Mouse (Mus musculus) kidney, adult 8-10 months (tissue): ENCODE measurements around the gene R3hdm4.

Source experiments
- DNase-seq, 2 experiments: peaks; one replicate each; pipeline ENCODE4 v3.0.0; 2022

The R3hdm4 gene

DNA sequence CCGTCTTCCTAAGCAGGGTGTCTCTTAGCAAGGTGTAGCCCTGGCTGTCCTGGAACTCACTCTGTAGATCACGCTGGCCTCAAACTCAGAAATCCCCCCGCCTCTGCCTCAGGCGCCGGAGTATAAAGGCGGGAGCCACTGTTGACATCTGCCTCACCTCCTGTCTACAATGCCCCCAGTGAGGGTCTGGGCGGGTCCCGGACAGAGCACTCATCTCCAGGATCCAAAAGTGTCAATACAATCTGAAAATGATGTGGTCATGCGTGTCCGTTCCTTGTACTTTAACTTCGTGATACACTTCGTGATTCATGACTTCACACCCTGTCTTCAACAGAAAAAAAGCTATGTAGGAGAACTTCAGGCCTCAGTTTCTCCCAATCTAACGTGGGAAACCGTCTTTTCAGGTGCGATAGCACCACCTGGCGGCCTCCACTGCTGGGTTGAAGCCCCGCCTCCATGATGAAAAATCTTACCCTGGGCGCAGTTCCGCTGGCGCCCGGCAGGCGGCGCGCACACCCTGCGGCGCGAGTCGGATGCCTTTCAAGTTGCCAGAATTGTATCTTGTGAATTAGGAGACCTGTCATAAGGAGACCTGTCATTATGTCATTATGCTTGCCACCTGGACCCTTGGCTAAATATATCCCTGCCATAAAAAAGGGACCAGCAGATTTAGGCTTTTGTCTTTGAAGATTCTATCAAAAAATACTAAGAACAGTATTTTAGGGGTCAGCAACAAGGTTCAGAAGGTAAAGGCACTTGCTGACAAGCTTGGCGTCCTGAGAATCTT is 4.2 kb upstream of the R3hdm4 start:
- peak; percentile 86 to 95 for DNase-seq

DNA sequence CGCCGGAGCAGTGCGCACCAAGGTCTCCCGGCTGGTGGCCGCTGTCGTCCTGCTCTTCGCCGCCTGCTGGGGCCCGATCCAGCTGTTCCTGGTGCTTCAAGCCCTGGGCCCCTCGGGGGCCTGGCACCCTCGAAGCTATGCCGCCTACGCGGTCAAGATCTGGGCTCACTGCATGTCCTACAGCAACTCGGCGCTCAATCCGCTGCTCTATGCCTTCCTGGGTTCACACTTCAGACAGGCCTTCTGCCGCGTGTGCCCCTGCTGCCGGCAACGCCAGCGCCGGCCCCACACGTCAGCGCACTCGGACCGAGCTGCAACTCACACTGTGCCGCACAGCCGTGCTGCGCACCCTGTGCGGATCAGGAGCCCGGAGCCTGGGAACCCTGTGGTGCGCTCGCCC is 564 bp upstream of the R3hdm4 start:
- DNase-seq = no peak

DNA sequence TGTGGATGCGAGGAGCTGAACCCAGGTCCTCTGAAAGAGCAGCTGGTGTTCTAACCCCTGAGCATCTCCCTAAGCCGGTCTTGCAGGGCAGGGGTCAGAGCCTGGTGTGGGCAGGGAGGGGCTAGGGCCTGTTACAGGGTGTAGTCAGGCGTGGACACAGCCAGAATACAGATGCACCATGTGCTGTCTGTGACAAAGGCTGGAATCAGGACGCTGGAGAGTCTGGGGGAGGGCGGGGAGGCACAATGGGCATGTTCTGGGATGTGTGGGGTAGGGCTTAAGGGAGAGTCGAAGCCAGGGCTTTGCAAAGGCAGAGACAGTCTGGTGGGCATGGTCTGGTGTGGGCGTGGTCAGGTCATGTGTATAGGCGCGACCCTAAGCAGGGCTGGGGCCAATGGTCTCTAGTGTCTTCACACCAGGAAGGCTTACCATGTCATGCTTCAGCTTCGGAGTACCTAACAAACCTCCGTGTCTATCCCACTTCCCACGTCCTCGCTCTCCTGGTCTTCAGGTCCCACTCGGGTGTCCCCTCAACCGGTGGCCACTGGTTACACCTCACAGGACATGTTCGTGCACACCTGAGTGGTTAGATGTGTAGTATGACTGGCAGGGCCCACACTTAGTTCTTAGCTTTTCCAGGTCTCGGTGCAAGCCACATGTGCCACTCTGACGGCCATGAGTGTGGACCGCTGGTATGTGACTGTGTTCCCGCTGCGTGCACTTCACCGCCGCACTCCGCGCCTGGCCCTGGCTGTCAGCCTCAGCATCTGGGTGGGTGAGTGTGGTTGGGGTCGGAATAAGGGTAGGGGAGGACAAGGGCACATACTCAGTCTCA is 735 bp downstream of the R3hdm4 start:
- no peak for DNase-seq

DNA sequence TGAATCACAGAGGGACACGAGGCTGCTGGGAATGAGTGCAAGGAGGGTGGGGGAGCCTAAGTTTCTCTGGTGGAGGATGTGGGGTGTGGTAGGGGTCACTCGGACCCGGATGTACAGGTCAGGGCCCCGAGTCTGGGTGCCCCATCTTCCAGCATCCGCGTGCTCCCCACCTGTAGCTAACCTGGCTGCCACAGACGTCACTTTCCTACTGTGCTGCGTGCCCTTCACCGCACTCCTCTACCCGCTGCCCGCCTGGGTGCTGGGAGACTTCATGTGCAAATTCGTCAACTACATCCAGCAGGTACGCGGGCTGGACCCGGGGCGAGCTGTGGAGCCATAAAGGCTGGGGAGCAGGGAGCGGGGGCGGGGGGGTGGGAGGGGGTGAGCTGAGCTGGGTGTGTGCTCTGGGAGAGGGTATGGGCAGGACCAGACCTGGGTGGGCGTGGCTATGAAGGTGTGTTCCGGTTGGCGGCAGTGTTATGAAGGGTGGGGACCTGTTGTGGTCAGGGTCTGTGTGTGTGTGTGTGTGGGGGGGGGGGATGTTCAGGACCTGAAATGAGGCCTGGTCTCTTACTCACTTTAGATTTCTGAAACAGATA is 1.7 kb downstream of the R3hdm4 start:
- no peak for DNase-seq

DNA sequence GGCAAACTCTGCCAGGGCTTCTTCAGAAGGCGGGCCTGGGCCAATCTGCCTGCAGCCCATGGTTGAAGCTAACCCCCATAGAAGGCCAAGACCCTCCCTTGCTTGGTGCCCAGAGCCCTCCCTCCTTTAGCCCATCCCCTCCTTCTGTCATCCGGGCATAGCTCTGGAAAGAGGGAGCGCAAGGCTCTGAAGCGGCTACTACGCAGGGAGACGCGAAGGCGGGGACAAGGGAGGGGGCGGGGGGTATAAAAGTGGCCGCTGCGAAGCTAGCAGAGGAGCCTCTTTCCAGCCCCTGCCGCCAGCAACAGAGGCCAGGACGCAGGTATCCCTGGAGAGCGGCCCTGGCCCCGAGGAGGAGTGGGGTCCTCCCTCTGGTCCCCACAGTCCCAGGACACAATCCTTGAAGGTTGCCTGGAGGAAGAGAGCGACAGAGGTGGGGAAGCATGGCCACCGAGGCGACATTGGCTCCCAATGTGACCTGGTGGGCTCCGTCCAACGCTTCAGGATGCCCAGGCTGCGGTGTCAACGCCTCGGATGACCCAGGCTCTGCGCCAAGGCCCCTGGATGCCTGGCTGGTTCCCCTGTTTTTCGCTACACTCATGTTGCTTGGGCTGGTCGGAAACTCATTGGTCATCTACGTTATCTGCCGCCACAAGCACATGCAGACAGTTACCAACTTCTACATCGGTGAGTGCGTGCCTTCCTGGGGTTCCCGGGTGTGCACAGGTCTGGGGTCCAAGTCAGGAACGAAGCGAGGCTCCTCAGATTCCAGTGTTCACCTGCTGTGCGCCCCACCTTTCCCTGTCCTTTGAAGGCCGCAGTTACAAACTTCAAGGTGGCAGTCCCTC is 2.6 kb downstream of the R3hdm4 start:
- no peak for DNase-seq

DNA sequence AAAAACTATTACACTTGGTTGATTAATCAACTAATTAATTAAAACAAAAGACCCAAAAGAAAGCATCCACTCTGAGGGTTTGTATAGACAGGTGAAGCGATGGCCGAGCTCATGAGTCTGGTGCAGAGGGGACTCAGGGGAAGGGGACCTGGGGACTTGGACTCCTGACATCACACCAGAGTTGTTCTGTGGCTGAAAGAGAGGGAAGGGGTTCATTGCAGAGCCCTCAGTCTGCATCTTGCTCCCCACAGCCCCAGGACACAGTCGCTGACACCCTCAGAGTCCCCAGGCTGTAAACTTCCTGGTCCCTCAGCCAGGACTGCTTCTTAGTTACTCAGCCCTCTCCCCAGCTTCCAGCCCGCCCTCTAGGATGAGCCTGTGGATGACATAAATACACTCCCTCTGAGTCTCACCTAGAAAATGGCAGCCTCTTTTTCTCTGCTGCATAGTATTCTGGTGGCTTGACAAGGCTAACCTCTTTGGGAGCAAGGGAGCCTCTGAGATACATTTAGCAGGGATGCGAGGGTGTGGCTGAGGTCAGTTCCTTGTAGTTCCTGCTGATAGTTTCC is 3.4 kb downstream of the R3hdm4 start:
- no peak for DNase-seq

DNA sequence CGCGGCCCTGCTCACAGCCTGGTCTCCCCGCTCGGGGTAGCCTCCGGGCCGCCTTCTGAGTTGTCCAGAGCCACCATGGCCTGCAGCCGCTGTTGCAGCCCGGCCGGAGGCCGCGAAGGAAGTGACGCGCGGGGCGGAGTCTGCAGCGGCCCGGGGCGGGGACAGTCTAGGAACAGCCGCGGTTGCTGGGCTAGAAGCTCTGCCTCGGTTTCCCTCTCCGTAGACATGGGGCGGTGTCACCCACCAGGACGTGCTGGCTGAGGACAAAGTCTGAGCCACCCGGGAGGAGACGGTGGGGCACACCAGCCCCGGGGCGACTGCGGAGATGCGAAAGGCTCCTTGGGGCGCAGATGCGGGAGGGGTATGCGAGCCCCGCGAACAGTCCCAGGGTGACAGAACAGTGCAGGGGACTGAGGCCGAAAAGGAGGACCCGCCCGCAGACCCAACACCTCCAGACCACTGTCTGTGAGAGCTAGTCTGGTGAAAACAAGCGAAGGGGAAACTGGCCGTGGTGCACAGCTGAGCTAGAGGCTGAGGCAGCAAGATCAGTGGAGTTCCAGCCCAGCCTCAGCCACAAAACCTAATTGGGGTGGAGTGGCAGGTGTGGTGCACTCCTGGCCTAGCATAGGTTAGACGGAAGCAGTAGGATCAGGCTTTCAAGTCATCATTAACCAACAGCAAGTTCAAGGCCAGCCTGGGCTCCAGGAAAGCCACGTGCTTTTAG is 4.0 kb downstream of the R3hdm4 start, which contains the start of gene Kiss1r:
Gene Kiss1r, plus strand, starts transcription at position 164 of the 724 bp plus-strand sequence.
- DNase-seq = peak; percentile 77 to 88

DNA sequence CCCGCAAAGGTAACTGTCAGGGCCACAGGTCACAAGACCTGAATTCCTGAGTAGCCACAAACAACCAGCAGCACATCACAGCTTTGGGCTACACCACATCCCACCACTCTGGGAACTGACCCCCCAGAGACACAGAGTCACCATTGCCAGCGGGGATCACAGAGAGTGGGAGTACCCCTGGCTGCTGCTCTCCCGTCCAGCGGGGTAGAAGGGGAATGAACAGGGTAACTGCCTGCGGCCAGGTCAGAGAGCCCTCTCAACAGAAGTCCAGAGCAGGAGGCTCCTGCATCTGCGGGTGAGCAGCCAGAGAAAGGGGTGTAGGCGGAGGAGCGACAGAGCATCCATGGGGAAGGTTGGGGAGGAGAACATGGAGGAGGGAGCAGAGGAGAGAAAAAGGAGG is 4.9 kb downstream of the R3hdm4 start:
- DNase-seq = no peak

DNA sequence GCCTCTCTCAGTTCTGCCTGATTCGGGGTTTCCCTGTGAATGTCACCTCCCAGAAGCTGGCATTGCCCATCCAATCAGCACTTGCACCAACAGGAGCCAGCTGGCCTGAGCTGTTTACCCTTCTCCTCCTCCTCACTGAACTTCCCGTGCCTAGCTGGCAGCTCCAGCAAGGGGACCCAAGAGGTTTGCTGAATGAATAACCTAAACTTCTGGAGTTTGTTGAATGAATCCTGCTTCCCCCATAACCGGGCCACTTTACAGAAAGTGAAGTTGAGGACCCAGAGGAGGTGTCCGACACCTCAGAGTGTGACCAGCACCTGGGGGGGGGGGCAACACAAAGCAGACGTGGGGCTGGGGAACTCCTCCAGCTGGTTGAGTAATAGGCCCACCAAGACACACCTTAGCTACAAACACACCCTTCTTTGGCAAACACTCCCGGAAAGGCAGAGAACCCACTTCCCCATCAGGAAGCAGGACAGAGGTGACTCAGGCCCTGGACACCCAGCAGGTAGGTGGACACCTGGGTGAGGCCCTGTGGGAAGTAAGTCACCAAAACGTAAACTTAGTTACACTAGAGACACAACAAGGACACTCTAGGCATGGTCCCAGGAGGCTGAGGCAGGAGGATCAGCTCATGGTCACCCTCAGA is 5.9 kb downstream of the R3hdm4 start:
- no peak for DNase-seq

DNA sequence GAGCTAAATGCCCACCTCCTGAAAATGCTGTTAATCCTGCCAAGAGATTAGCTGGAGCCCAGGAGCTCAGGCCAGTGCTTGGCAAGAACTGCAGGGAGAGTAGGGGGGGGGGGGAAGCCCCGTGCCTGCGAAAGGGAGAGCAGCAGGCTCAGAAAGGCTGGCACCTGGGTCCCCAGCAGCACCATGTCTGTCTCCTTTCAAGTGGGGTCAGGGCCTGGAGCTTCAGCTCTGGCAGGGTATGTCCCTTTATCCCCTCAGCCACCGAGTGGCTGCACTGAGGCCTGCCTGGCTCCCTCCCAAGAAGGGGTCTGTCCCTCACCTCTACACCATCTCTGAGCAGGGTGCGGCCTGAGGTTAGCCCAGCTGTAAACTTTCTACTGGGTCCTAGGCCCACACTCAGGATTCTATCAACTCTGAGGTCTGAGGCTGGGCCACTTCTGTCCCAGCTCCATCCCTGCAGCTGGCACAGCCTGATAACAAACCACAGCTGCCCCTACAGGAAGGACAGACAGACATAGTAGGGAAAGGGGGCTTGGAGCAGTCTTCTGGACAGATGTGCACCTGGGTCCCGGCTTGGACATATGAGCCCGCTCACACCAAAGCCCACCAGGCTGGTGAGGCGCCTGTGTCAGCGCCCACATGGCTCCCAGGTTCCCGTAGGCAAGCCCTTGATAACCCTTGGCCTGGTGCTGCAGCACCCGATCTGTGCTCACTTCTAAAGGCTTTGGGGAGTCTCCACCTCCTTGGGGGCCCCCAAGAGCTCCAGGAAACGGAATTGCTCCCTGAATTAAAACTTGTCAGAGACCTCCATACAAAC is 6.7 kb downstream of the R3hdm4 start:
- DNase-seq = no peak

DNA sequence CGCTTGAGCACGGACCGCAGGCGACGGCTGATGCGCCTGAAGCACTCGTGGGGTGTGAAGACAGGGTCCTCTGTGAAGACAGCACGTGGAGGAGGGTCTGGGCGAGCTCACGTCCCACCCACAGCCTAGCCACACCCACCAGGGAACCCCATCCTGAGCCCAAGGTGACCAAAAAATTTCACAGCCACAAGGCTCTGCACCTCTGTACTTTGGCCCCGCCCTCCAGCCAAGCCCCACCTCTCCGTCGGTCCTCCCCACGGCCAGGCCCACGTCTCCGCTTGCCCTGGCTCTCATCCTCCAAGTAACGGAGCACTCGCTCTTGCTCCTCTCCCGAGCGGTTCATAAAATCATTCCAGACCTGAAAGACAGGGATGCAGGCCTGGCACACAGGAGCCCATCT is 8.6 kb downstream of the R3hdm4 start:
- DNase-seq = no peak

DNA sequence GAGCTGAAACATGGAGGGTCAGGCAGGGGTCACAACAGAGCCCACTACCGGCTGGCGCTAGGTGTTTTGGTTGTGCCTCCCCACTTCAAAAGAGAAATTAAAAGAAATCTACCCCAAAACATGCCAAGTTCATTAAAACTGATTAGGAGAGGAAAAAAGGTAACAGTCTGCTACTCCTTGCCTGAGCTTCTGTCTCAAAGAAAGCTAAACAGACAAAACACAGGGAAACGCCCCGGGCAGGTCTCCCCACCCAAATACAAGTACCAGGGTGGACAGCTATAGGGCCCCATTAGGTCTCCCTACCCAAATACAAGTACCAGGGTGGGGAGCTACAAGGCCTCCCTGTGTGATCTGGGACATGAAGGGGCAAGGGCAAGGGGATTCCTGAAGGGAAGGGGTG is 10.5 kb downstream of the R3hdm4 start, which contains the start of gene Gm26602:
Gene Gm26602, plus strand, starts transcription at position 301 of the 400 bp plus-strand sequence.
- no peak for DNase-seq

DNA sequence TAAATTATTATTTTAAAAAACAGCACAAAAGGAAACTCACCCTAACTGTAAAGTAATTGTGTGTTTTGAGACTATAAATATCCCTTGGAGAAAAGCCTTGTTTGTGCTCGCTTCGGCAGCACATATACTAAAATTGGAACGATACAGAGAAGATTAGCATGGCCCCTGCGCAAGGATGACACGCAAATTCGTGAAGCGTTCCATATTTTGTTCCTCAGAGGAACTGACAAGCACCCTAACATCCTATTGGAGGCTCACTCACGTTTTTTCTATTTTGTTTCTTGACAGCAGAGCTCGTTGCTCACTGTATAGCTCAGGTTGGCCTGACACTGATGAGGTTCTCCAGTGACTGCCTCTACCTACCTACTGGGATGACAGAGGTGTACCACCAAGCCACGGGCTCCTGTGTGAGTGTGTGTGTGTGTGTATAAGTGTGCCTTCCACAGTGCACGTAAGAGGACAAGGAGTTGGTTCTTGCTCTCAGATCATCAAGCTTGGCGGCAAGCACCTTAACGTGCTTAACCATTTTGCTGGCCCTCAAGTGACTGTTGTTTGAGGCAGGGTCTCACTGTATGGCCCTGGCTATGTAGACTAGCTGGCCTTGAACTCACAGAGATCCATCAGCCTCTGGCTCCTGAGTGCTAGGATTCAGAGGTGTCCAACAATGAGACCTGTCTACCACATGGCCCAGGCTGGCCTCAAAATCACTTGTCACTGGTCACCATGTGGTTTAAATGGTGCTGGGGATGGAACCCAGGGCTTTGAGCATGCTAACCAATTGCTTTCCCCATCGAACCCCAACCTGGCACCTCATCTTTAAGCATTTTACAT is 11.7 kb downstream of the R3hdm4 start:
- DNase-seq = peak; percentile 53 to 63

DNA sequence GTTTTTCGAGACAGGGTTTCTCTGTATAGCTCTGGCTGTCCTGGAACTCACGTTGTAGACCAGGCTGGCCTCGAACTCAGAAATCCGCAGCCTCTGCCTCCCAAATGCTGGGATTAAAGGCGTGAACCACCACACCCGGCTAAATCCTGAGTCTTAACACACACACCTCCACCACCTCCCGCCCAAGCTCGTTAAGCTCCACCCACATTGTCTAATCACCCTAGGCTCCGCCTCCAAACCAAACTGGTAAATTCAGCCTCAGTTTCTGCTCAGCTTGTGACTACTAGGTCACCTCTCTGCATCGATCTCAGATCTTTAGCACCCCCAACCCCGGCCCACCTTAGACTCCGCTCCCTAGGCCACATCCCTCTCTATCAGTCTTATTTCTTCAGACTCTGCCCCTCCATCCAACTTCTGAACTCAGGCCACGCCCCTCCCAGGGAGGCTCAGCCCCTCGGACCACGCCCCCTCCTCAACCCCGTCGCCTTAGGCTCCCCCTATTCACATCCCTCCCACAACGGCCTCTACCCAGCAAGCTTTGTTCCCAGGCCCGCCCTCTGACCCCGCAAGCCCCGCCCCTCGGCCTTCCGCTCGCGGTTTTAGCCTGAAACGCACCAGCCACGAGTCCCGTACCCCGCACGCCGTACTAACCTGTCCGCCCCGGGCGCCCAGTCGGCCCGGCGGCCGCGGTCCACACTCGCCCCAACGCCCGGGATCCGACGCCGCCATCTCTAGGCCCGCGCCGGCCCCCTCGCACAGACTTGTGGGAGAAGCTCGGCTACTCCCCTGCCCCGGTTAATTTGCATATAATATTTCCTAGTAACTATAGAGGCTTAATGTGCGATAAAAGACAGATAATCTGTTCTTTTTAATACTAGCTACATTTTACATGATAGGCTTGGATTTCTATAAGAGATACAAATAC is 12.6 kb downstream of the R3hdm4 start, which contains the start of gene Med16:
Gene Med16, minus strand, starts transcription at position 757 of the 925 bp plus-strand sequence.
- peak; percentile 97 for DNase-seq

DNA sequence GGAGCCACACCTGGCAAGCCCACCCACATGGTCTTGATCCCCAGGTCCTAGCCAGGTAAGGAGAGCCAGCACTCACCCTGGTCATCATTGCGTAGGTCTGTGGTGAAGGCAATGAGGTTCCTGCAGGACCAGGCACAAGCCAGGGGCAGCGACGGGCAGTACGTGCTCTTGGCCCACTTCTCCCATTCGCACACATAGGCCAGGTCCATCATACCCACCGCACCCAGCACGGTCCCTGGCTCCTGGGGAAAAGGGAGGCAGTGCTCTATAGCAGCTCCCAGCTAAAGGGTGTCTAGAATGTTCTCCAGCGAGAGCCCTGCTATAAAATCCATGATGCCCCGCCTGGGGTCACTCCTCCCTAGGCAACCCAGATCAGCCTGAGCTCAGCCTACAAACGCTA is 13.6 kb downstream of the R3hdm4 start:
- DNase-seq = no peak

DNA sequence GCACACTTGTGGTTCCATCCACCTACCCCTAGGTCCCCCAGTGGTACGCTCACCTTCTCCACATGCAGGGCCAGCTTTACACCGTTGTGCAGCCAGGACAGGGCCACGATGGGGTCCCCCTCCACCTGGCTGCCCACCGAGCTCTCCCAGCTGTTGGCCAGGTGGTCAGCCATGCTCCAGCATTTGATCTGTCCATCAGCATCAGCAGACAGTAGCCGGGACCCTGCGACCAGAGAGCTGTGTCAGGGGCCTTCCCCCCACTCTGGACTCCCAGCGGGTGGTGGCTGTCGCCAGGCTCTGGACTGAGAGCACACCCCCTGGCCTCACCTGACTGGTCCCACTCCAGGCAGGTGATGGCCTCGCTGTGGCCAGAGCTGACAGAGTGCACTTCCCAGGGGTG is 14.3 kb downstream of the R3hdm4 start:
- no peak for DNase-seq

DNA sequence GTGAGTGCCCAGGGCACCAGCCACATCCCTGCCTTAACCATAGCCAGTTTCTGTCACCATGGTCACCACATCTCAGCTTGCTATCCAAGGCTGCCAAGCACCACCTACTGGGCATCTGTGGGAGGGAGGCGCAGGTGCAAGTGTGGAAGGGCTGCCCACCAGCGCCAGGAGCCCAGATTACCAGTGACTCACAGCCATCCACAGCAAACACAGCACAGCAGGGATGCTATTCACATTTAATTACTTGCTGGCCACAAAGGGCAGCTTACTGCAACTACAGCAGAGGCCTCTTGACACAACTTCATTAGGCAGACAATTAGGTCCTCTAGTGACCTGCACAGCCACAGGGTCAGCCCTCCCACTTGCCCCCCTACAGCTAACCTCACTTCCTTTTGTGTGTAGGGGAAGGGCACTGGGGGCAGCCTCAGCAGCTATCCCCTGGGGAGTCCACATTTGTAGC is 20.0 kb downstream of the R3hdm4 start:
- no peak for DNase-seq
